Mouse (Mus musculus) embryonic fibroblast, embryonic 13.5 days (primary cell): ENCODE results near the gene Slc48a1. TPM values are rescaled to one million over a fixed set of nuclear protein-coding genes. Genes with fewer than 3 reads are reported as not detected.

ENCODE experiments used
- H3K27ac ChIP-seq: 2 replicates; pipeline ENCODE4 v1.5.1; 2012; ENCODE audit warnings: low read length, control low read depth, inconsistent platforms; ENCODE audit not compliant: insufficient read depth
- H3K4me1 ChIP-seq: 2 replicates; pipeline ENCODE4 v1.6.1; 2011; ENCODE audit warnings: low read length; ENCODE audit not compliant: control insufficient read depth, insufficient read depth
- H3K4me3 ChIP-seq: 2 replicates; pipeline ENCODE4 v1.5.1; 2011; ENCODE audit warnings: mild to moderate bottlenecking, control low read depth, low read length; ENCODE audit not compliant: insufficient read depth
- CTCF ChIP-seq: IDR thresholded peaks from 2 replicates; pipeline ENCODE4 v1.5.1; 2011; ENCODE audit warnings: mild to moderate bottlenecking, control low read depth, low read length, moderate library complexity, borderline replicate concordance; ENCODE audit not compliant: insufficient read depth
- POLR2A ChIP-seq: IDR thresholded peaks from 2 replicates; pipeline ENCODE4 v1.6.1; 2011; ENCODE audit warnings: low read depth, mild to moderate bottlenecking, control low read depth, low read length, moderate library complexity
- polyA plus RNA-seq: library from polyadenylated mRNA; stranded (reverse); fragments of >200 nt; gene quantifications from 2 replicates; pipeline ENCODE4 v1.2.4, GENCODE M21; 2011; ENCODE audit warnings: low read depth; ENCODE audit not compliant: missing spikeins, insufficient read length

The Slc48a1 gene
- polyA plus RNA-seq, 1 experiment: 136 TPM

DNA sequence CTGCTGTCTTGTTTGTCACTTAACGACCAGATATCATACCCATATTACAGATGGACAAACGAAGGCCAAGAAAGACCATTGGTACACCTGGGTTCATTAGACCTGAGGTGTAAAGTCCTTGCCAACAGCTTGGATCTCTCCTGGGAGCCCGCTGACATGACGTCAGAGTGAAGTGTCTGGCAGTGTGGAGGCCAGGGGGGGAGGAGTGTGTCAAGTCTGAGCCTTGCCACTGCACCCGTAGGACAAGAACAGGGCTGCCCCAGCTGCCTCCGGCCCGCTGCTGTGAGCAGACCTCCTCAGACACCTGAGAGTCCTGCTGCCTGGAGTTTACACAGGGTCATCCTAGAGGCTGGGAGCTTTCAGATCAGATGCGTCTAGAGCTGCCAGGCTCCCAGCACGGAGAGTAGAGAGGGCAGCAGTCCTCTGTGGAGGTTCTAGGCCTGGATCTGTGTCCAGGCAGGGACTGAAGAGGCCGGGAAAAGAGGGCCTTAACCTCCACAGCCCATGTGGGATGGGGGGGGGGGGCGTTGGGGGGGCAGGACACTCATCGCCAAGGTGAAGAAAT, 34.3 kb upstream of the Slc48a1 start:
- Histone ChIP-seq H3K4me1 (no peaks in the 10 kb centered on the region), H3K4me3 (no peak overlapping the region), H3K27ac (no peak overlapping the region)
- no peak for TF ChIP-seq POLR2A
- no peak for TF ChIP-seq CTCF

DNA sequence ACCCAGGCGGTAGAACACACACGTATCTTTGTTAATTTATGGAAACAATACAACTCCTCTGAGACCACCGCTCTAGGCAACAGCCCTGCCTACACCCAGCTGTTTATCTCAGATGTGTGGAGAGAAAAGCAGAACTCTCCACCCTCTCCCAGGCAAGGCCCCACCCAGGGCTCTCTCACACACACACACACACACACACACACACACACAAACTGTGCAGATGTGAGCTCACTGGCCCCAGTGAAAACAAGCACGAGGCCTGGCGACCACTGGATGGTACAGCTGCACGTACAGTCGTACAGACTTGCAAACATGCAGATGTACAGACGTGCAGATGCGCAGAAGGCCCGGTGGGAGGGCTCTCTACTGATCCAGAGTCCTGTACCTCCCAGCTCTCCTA, 33.4 kb upstream of the Slc48a1 start:
- H3K4me1 ChIP-seq: no peaks in the 10 kb centered on the region
- H3K27ac ChIP-seq: no peak overlapping the region
- TF ChIP-seq POLR2A: no peak
- no peak for TF ChIP-seq CTCF
- H3K4me3 ChIP-seq: no peak overlapping the region

DNA sequence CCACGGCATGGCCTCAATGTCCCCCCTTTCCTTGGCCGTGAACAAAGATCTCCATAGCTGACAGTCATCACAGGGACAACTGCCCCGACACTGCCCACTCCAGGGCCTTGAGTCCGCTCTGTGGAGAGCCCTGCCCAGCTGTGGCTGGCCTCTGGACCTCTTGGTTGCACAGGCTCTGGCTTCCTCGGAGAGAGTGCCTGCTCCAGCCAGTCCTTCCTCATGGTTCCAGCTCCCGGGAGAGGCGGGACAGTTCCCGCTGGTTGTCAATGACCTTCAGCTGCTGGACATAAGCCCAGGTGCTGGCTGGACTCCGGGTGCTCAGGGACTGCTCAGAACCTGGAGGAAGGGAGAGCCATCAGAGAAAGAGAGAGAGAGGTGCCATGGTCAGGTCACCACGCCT, 33.0 kb upstream of the Slc48a1 start:
- H3K4me3 ChIP-seq: no peak overlapping the region
- H3K4me1 ChIP-seq: no peaks in the 10 kb centered on the region
- TF ChIP-seq CTCF (no peak), POLR2A (no peak)
- H3K27ac ChIP-seq: no peak overlapping the region

DNA sequence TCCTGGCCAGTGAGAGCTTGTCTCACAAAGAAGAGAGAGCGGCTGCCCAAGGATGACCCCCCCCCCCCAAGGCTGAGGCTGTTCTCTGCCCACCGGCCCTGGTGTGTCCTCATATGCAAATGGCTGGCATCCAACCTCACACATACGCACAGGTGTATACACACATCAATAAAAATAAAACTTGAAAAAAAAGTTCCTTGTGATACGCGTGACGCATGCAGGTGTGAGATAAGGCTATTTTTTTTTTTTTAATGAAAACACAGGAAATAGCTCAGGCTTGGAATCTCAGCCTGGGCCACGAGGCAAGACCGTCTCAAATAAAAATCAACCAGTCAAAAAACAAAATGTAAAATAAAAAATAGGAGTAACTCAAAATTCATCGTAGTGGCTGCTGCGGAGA, 32.0 kb upstream of the Slc48a1 start:
- H3K4me1 ChIP-seq: peaks cover 4% of the 10 kb centered on the region; the same call in 1 of the 2 replicates
- no peak for TF ChIP-seq POLR2A
- TF ChIP-seq CTCF: no peak
- no peak overlapping the region for H3K4me3 ChIP-seq
- no peak overlapping the region for H3K27ac ChIP-seq

DNA sequence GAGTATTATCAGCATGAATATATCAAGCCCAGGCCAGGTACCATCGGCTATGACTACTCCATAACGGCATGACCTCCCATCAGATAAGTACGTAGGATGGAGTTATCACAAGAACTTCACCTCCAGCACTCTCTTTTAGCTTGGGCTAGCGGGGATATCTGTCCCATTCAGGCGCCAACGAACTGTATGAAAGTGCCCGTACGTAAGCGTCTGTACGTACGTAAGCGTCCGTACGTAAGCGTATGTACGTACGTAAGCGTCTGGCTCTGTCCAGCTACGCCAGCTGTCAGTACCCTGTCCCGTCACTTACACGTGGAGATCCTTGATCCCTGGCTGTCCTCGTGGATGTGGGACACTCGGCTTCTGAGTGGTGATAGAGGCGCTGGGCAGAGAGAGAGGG, 31.6 kb upstream of the Slc48a1 start:
- Histone ChIP-seq H3K4me3 (no peak overlapping the region), H3K27ac (no peak overlapping the region), H3K4me1 (peaks cover 4% of the 10 kb centered on the region; the same call in 1 of the 2 replicates)
- TF ChIP-seq POLR2A (no peak), CTCF (no peak)

DNA sequence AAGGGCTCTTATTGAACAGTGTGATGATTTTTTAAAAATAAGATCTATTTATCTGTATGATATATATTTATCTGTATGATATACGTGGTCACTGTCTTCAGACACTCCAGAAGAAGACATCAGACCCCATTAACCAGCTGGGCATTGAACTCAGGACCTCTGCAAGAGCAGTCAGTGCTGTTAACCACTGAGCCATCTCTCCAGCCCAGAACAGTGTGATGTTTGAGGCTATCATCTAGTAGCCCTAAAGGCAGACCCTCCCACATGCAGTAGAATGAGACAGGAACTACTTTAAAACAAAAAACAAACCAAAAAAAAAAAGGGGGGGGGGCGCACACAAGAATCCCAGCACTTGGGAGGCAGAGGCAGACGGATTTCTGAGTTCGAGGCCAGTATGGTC, 30.8 kb upstream of the Slc48a1 start:
- Histone ChIP-seq H3K27ac (no peak overlapping the region), H3K4me3 (no peak overlapping the region), H3K4me1 (peaks cover 4% of the 10 kb centered on the region; the same call in 1 of the 2 replicates)
- TF ChIP-seq POLR2A (no peak), CTCF (no peak)

DNA sequence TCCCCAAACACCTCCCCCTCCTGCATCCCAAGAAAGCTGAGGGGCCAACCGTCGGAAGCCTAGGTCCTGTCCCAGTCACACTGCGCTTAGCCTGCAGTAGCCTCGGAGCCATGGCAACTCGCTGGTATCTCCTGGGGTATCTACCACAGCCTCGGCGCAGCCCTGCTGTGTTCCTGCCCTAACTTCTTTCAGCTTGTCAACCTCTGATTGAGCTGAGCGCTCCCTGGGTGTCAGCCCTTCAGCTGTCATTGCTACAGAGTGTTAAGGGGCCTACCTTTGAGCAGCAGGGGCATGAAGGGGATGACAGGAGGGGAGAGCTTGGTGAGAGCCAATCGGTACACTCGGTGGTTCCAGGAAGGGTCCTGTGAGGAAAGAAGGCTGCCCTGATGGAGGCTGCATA, 30.0 kb upstream of the Slc48a1 start:
- H3K4me3 ChIP-seq: no peak overlapping the region
- TF ChIP-seq POLR2A: no peak
- TF ChIP-seq CTCF: no peak
- no peak overlapping the region for H3K27ac ChIP-seq
- H3K4me1 ChIP-seq: peaks cover 4% of the 10 kb centered on the region; the same call in 1 of the 2 replicates

DNA sequence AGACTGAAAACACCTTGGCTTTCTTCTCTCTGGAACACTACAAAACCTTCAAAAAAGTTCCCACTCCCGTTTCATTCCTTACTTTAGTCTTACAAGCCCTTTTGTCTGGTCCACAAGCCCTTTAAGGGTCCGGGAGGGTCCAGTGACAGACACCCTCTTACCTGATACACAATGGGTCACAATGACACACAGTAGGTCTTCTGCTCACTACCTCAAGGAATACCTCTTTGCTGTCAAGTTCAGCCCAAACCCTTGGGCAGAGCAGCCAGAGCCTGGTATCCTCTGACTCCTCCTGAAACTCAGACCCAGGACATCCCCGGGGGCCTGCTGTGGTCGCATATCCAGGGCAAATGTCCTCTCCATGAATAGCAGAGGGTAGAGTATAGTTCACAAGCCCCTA, 29.4 kb upstream of the Slc48a1 start:
- peaks cover 4% of the 10 kb centered on the region; the same call in 1 of the 2 replicates for H3K4me1 ChIP-seq
- no peak overlapping the region for H3K4me3 ChIP-seq
- H3K27ac ChIP-seq: no peak overlapping the region
- TF ChIP-seq CTCF: no peak
- no peak for TF ChIP-seq POLR2A

DNA sequence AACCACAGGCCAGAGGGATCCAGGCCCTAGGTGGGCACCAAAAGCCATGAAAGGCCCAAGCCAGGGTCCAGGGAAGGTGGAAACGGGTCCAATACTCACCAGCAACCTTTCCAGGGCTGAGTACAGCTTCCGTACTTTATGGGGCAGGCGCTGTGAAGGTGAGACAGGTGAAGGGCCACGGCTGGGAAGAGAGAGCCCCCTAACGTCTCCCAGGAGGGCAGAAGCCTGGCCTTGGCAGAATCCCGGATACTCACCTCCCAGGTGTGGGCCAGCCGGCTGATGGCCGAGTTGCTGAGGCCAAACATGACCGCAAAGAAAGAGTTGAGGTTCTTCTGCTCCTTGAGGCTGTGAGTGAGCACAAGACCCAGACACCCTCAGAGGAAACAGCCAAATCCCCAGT, 28.9 kb upstream of the Slc48a1 start:
- Histone ChIP-seq H3K4me1 (peaks cover 4% of the 10 kb centered on the region; the same call in 1 of the 2 replicates), H3K27ac (no peak overlapping the region), H3K4me3 (no peak overlapping the region)
- TF ChIP-seq POLR2A (no peak), CTCF (no peak)

DNA sequence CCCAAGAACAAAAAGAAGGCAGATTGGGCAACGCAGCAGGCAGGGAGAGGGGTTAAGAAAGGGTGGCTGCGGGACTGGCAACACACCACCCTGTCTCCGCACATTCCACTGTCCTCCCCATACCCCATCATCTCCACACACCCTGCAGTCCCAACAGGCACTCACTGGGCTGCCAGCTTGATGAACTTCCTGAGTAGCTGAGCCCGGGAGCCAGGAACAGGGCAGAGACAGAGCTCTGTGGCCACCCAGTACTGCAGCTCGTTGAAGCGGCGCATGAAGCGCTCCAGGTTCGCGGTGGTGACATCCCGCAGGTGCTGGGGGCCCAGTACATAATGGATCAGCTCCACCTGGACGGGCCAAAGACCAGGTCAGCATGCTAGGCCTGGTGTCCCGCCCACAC, 28.5 kb upstream of the Slc48a1 start:
- H3K4me1 ChIP-seq: peaks cover 4% of the 10 kb centered on the region; the same call in 1 of the 2 replicates
- TF ChIP-seq CTCF: no peak
- TF ChIP-seq POLR2A: no peak
- no peak overlapping the region for H3K27ac ChIP-seq
- no peak overlapping the region for H3K4me3 ChIP-seq
